Comparison of ENCODE assay signal across 21 mouse cellular contexts in genomic region chr2:17959501-17959900, GRCm38 (mm10). TPM values are rescaled to one million over a fixed set of nuclear protein-coding genes. Genes with fewer than 3 reads are reported as not detected.
"Had no signal": no experiment of that assay in that cellular context is flagged by ENCODE, and none has a peak within 500 bp of the region (broad histone marks: within the 10 kb centered on the region; RNA-seq: fewer than 3 reads in every experiment).

No protein-coding gene starts in this region.

- DNase-seq: kidney, adult 8-10 months; kidney, postnatal 36 days; layer of hippocampus, adult 9-11 months; layer of hippocampus, postnatal 36 days; lung, adult 2 months; lung, postnatal 36 days; right cerebral cortex, adult 18-20 months; right cerebral cortex, postnatal 25 days; thymus, adult 18-20 months; thymus, postnatal 14 days had no signal

RNA-seq across cellular contexts. Expression of gene H2al2a, which starts 37.3 kb away (rescaled TPM):
- polyA plus RNA-seq: intestine, postnatal 0 days; kidney, postnatal 0 days; limb, embryonic 14.5 days; liver, embryonic 11.5 days; liver, embryonic 15.5 days; lung, adult 2 months; lung, postnatal 0 days; midbrain, embryonic 10.5 days; midbrain, embryonic 15.5 days; neural tube, embryonic 13.5 days; small intestine, adult 2 months; stomach, postnatal 0 days had no signal
